ENCODE assay signal across 8 mouse cellular contexts in genomic region chr1:43474535-43475409, GRCm38 (mm10). TPM values are rescaled to one million over a fixed set of nuclear protein-coding genes. Genes with fewer than 3 reads are reported as not detected.
DNase-seq lines count a peak whose midpoint lies in the region; ATAC-seq and TF ChIP-seq lines count a peak whose summit lies in the region.

No protein-coding gene starts in this region.

- no peaks in the 10 kb centered on the region for H3K9me3 ChIP-seq in kidney, embryonic 14.5 days (ENCODE audit: control insufficient read depth, low read length)

- H3K36me3 ChIP-seq in thymus, adult 2 months (ENCODE audit: control insufficient read depth, insufficient read depth, low read length) = no peaks in the 10 kb centered on the region
- no peaks in the 10 kb centered on the region; the same call in 1 of the 2 replicates for H3K36me3 ChIP-seq in kidney, embryonic 14.5 days (ENCODE audit: control insufficient read depth, insufficient read depth, low read length)
- no peaks in the 10 kb centered on the region for H3K36me3 ChIP-seq in macrophage (ENCODE audit: inconsistent target)

- no peak for TF ChIP-seq CTCF in thymus, adult 2 months (IDR thresholded peaks at IDR 0.05; ENCODE audit: borderline replicate concordance, control insufficient read depth, extremely low read depth, insufficient read depth, low read length, poor library complexity)

- no peak overlapping the region for H3K9ac ChIP-seq in kidney, embryonic 14.5 days (ENCODE audit: low read depth, low read length)

- no peak for DNase-seq in thymus, adult 2 months
- DNase-seq in thymus, postnatal 0 days (ENCODE audit: low spot score) = no peak
- peak; percentile 35 to 38 for DNase-seq in cerebellum, adult 18-20 months
- DNase-seq in heart, adult 9 months (ENCODE audit: low spot score in 2 of 2) = peak; percentile 51 to 60
- DNase-seq in frontal cortex, postnatal 10 days (ENCODE audit: low spot score in 2 of 2) = no peak
- DNase-seq in spleen, adult 18-20 months = no peak

- WGBS in thymus, adult 2 months = 50% methylated on average over 6 of the region's 6 CpGs
- 54% methylated on average over 6 of the region's 6 CpGs for WGBS in kidney, embryonic 14.5 days
- WGBS in macrophage (ENCODE audit: missing documents) = 63% methylated on average over 6 of the region's 6 CpGs

- 0 out of 2 replicates have a peak, but pooled peaks have one; percentile 37 for ATAC-seq in kidney, embryonic 14.5 days (ENCODE audit: low FRiP score, low TSS enrichment)

- no peak overlapping the region for H3K4me2 ChIP-seq in kidney, embryonic 14.5 days (replicated peaks; ENCODE audit: low read depth, low read length)

- no peak overlapping the region for H3K4me3 ChIP-seq in thymus, adult 2 months (ENCODE audit: control insufficient read depth, insufficient read depth, low read length)
- H3K4me3 ChIP-seq in kidney, embryonic 14.5 days (ENCODE audit: low read length) = no peak overlapping the region
- H3K4me3 ChIP-seq in macrophage (ENCODE audit: inconsistent target) = no peak overlapping the region

- no peaks in the 10 kb centered on the region for H3K27me3 ChIP-seq in thymus, adult 2 months (ENCODE audit: control insufficient read depth, insufficient read depth, low read length)
- H3K27me3 ChIP-seq in kidney, embryonic 14.5 days (ENCODE audit: control insufficient read depth, insufficient read depth, low read length) = no peaks in the 10 kb centered on the region

- H3K79me2 ChIP-seq in macrophage (ENCODE audit: inconsistent target) = peaks cover 88% of the 10 kb centered on the region

- peak overlapping the region; percentile 55; the same call in 1 of the 2 replicates for H3K27ac ChIP-seq in thymus, adult 2 months (ENCODE audit: control insufficient read depth, insufficient read depth, low read length)
- no peak overlapping the region for H3K27ac ChIP-seq in kidney, embryonic 14.5 days (ENCODE audit: low read depth, low read length)
- peak overlapping the region; percentile 86 for H3K27ac ChIP-seq in macrophage

- H3K4me1 ChIP-seq in thymus, adult 2 months (replicated peaks; ENCODE audit: control insufficient read depth, insufficient read depth, low read length) = peaks cover 50% of the 10 kb centered on the region
- peaks cover 26% of the 10 kb centered on the region for H3K4me1 ChIP-seq in kidney, embryonic 14.5 days (ENCODE audit: control insufficient read depth, insufficient read depth, low read length)

- TF ChIP-seq POLR2A in thymus, adult 2 months (IDR thresholded peaks at IDR 0.05; ENCODE audit: control insufficient read depth, extremely low read depth, insufficient read depth, low read length, poor library complexity) = no peak

RNA-seq across cellular contexts. Expression of gene Nck2, which starts 30.4 kb away (rescaled TPM):
- 106 and 122 TPM in 2 replicates for polyA plus RNA-seq in thymus, adult 2 months (2012; rRNA removed)
- 85.5 and 103 TPM in 2 replicates for polyA plus RNA-seq in thymus, postnatal 0 days (2015; fragmentation: Nextera tagmentation; extraction: Ambion mirVana)
- polyA plus RNA-seq in kidney, embryonic 14.5 days (2014; fragmentation: Nextera tagmentation; extraction: Ambion mirVana) = 43.6 and 54.0 TPM in 2 replicates
- total RNA-seq in macrophage (2018; cell fraction: chromatin; rRNA removed) = 100 to 1,000 TPM in 1 of 26 experiments, 10 to 100 TPM in 25; 34.9 to 106 (median 71.9) TPM
- total RNA-seq in macrophage (2018; cell fraction: cytosol; rRNA removed) = 10 to 100 TPM; 20.7 to 43.8 (median 32.7) TPM
- 100 to 1,000 TPM in 1 of 26 experiments, 10 to 100 TPM in 25; 36.6 to 140 (median 57.7) TPM for total RNA-seq in macrophage (2018; cell fraction: nucleus; rRNA removed)
- 18.5 to 23.4 TPM (median 20.0 TPM) in 3 replicates for polyA plus RNA-seq in macrophage (2018)

Comparison
In these comparisons a context has a peak if more than half of its experiments do, and no peak if none do; other contexts are left out.
1. DNase-seq: peak in cerebellum, adult 18-20 months (2 of 2) and heart, adult 9 months (2 of 2); none in thymus, adult 2 months (single experiment), thymus, postnatal 0 days (single experiment), frontal cortex, postnatal 10 days (0 of 2) and spleen, adult 18-20 months (0 of 2).